In genomic region chr8:69897857-69898256, GRCm38 (mm10) we compare ENCODE assay signal across 28 mouse cellular contexts. TPM values are rescaled to one million over a fixed set of nuclear protein-coding genes. Genes with fewer than 3 reads are reported as not detected.
DNase-seq lines count a peak whose midpoint lies in the region; ATAC-seq lines count a peak whose summit lies in the region.
"Had no signal": no experiment of that assay in that cellular context is flagged by ENCODE, and none has a peak within 500 bp of the region (broad histone marks: within the 10 kb centered on the region; RNA-seq: fewer than 3 reads in every experiment).

No protein-coding gene starts in this region.

- DNase-seq in kidney, adult 11 months = peak; percentile 41
- DNase-seq in limb, embryonic 10.5 days (ENCODE audit: low spot score) = no peak
- peak; percentile 54 to 62 for DNase-seq in kidney, postnatal 36 days
- DNase-seq in cerebellum, postnatal 4 days (ENCODE audit: low spot score in 2 of 2) = no peak
- DNase-seq: adrenal gland, adult 8-10 months; cerebellum, adult 18-20 months; cerebellum, postnatal 25 days; embryo, embryonic 11 days; gastrocnemius, postnatal 25 days; heart, adult 2 months; heart, postnatal 36 days; lung, adult 2 months; midbrain, embryonic 14.5 days; right cerebral cortex, postnatal 14 days; thymus, adult 2 months; thymus, postnatal 4 days had no signal

- H3K27me3 ChIP-seq in kidney, embryonic 15.5 days = no peaks in the 10 kb centered on the region
- H3K27me3 ChIP-seq in limb, embryonic 13.5 days = no peaks in the 10 kb centered on the region
- peaks cover 4% of the 10 kb centered on the region; the same call in 1 of the 2 replicates for H3K27me3 ChIP-seq in limb, embryonic 10.5 days (ENCODE audit: low read depth, poor library complexity, severe bottlenecking)
- H3K27me3 ChIP-seq in intestine, embryonic 16.5 days (replicated peaks; ENCODE audit: control insufficient read depth, insufficient read depth, low read length) = no peaks in the 10 kb centered on the region
- H3K27me3 ChIP-seq: embryonic facial prominence, embryonic 15.5 days; heart, embryonic 13.5 days; hindbrain, embryonic 13.5 days; limb, embryonic 12.5 days; neural tube, embryonic 12.5 days had no signal

- H3K9me3 ChIP-seq in kidney, embryonic 15.5 days (replicated peaks) = no peaks in the 10 kb centered on the region
- H3K9me3 ChIP-seq in limb, embryonic 13.5 days = no peaks in the 10 kb centered on the region
- H3K9me3 ChIP-seq in limb, embryonic 10.5 days (replicated peaks) = no peaks in the 10 kb centered on the region
- no peaks in the 10 kb centered on the region for H3K9me3 ChIP-seq in intestine, embryonic 16.5 days (ENCODE audit: control insufficient read depth, low read length)
- H3K9me3 ChIP-seq: embryonic facial prominence, embryonic 15.5 days; heart, embryonic 13.5 days; hindbrain, embryonic 13.5 days; limb, embryonic 12.5 days; neural tube, embryonic 12.5 days had no signal

- no peak for ATAC-seq in kidney, embryonic 15.5 days (replicated peaks; ENCODE audit: low FRiP score)
- ATAC-seq in limb, embryonic 13.5 days (ENCODE audit: low FRiP score, low read depth) = no peak
- no peak for ATAC-seq in intestine, embryonic 16.5 days
- ATAC-seq: activated CD4-positive, CD25-positive, alpha-beta regulatory T cell, adult 4 months; forebrain, embryonic 16.5 days had no signal

- no peak overlapping the region for H3K27ac ChIP-seq in kidney, embryonic 15.5 days
- H3K27ac ChIP-seq in limb, embryonic 13.5 days = no peak overlapping the region
- no peak overlapping the region for H3K27ac ChIP-seq in limb, embryonic 10.5 days
- no peak overlapping the region for H3K27ac ChIP-seq in intestine, embryonic 16.5 days (ENCODE audit: low read length)
- H3K27ac ChIP-seq: embryonic facial prominence, embryonic 15.5 days; heart, adult 2 months; heart, embryonic 13.5 days; hindbrain, embryonic 13.5 days; layer of hippocampus, adult 2 months; limb, embryonic 12.5 days; neural tube, embryonic 12.5 days; stomach, postnatal 0 days had no signal

- no peak overlapping the region for H3K9ac ChIP-seq in kidney, embryonic 15.5 days
- H3K9ac ChIP-seq in limb, embryonic 13.5 days = 0 out of 2 replicates have a peak overlapping the region, but pooled peaks have one; percentile 25
- H3K9ac ChIP-seq in intestine, embryonic 16.5 days (ENCODE audit: low read depth, low read length) = peak overlapping the region; percentile 32; the same call in 1 of the 2 replicates
- H3K9ac ChIP-seq: embryonic facial prominence, embryonic 15.5 days; heart, embryonic 13.5 days; hindbrain, embryonic 13.5 days; limb, embryonic 12.5 days; neural tube, embryonic 12.5 days had no signal

- peaks cover 58% of the 10 kb centered on the region for H3K36me3 ChIP-seq in kidney, embryonic 15.5 days
- peaks cover 55% of the 10 kb centered on the region for H3K36me3 ChIP-seq in limb, embryonic 13.5 days
- H3K36me3 ChIP-seq in limb, embryonic 10.5 days = peaks cover 69% of the 10 kb centered on the region
- 0 out of 2 replicates have a peak, but pooled peaks cover 2% of the 10 kb centered on the region for H3K36me3 ChIP-seq in intestine, embryonic 16.5 days (ENCODE audit: control insufficient read depth, insufficient read depth, low read length)

- H3K4me3 ChIP-seq in kidney, embryonic 15.5 days (replicated peaks) = no peak overlapping the region
- H3K4me3 ChIP-seq in limb, embryonic 13.5 days = no peak overlapping the region
- H3K4me3 ChIP-seq in limb, embryonic 10.5 days = no peak overlapping the region
- no peak overlapping the region for H3K4me3 ChIP-seq in intestine, embryonic 16.5 days (ENCODE audit: low read length)
- H3K4me3 ChIP-seq: embryonic facial prominence, embryonic 15.5 days; heart, adult 2 months; heart, embryonic 13.5 days; hindbrain, embryonic 13.5 days; layer of hippocampus, adult 2 months; limb, embryonic 12.5 days; neural tube, embryonic 12.5 days had no signal

- 89% methylated on average over 6 of the region's 6 CpGs for WGBS in kidney, embryonic 15.5 days
- 89% methylated on average over 6 of the region's 6 CpGs for WGBS in limb, embryonic 13.5 days
- WGBS in limb, embryonic 10.5 days = 87% methylated on average over 6 of the region's 6 CpGs
- WGBS in intestine, embryonic 16.5 days = 85% methylated on average over 6 of the region's 6 CpGs

- H3K4me2 ChIP-seq in kidney, embryonic 15.5 days = no peak overlapping the region
- no peak overlapping the region for H3K4me2 ChIP-seq in limb, embryonic 13.5 days (replicated peaks)
- no peak overlapping the region for H3K4me2 ChIP-seq in intestine, embryonic 16.5 days (ENCODE audit: low read depth, low read length)
- H3K4me2 ChIP-seq: embryonic facial prominence, embryonic 15.5 days; heart, embryonic 13.5 days; hindbrain, embryonic 13.5 days; limb, embryonic 12.5 days; neural tube, embryonic 12.5 days had no signal

- H3K4me1 ChIP-seq in kidney, embryonic 15.5 days = peaks cover 58% of the 10 kb centered on the region
- H3K4me1 ChIP-seq in limb, embryonic 13.5 days = peaks cover 58% of the 10 kb centered on the region
- peaks cover 27% of the 10 kb centered on the region for H3K4me1 ChIP-seq in limb, embryonic 10.5 days
- H3K4me1 ChIP-seq in intestine, embryonic 16.5 days (ENCODE audit: control insufficient read depth, insufficient read depth, low read length) = peaks cover 34% of the 10 kb centered on the region

RNA-seq across cellular contexts. Expression of gene Tssk6, which starts 4.1 kb away (rescaled TPM):
- polyA plus RNA-seq in kidney, embryonic 15.5 days (2015; fragmentation: Nextera tagmentation; extraction: Ambion mirVana) = 3.4 and 4.6 TPM in 2 replicates
- 4.3 TPM in 2 replicates for polyA plus RNA-seq in limb, embryonic 13.5 days (2015; fragmentation: Nextera tagmentation; extraction: Ambion mirVana)
- polyA plus RNA-seq in limb, embryonic 10.5 days (2016; fragmentation: Nextera tagmentation; extraction: Ambion mirVana) = 5.0 and 5.9 TPM in 2 replicates
- 2.8 TPM in 2 replicates for polyA plus RNA-seq in intestine, embryonic 16.5 days (2015; fragmentation: Nextera tagmentation; extraction: Ambion mirVana)
- polyA plus RNA-seq: activated CD4-positive, CD25-positive, alpha-beta regulatory T cell, adult 4 months had no signal

RNA-seq across cellular contexts. Expression of gene Ndufa13, which starts 4.5 kb away (rescaled TPM):
- 205 and 210 TPM in 2 replicates for polyA plus RNA-seq in kidney, embryonic 15.5 days (2015; fragmentation: Nextera tagmentation; extraction: Ambion mirVana)
- 173 and 181 TPM in 2 replicates for polyA plus RNA-seq in limb, embryonic 13.5 days (2015; fragmentation: Nextera tagmentation; extraction: Ambion mirVana)
- polyA plus RNA-seq in limb, embryonic 10.5 days (2016; fragmentation: Nextera tagmentation; extraction: Ambion mirVana) = 165 and 166 TPM in 2 replicates
- polyA plus RNA-seq in intestine, embryonic 16.5 days (2015; fragmentation: Nextera tagmentation; extraction: Ambion mirVana) = 233 and 243 TPM in 2 replicates

RNA-seq across cellular contexts. Expression of gene Yjefn3, which starts 4.7 kb away (rescaled TPM):
- polyA plus RNA-seq in kidney, embryonic 15.5 days (2015; fragmentation: Nextera tagmentation; extraction: Ambion mirVana) = 4.5 and 5.2 TPM in 2 replicates
- polyA plus RNA-seq in limb, embryonic 13.5 days (2015; fragmentation: Nextera tagmentation; extraction: Ambion mirVana) = 4.2 and 6.6 TPM in 2 replicates
- polyA plus RNA-seq in limb, embryonic 10.5 days (2016; fragmentation: Nextera tagmentation; extraction: Ambion mirVana) = 2.0 and 2.9 TPM in 2 replicates
- 3.2 and 3.8 TPM in 2 replicates for polyA plus RNA-seq in intestine, embryonic 16.5 days (2015; fragmentation: Nextera tagmentation; extraction: Ambion mirVana)

RNA-seq across cellular contexts. Expression of gene Cilp2, which starts 10.4 kb away (rescaled TPM):
- polyA plus RNA-seq in kidney, embryonic 15.5 days (2015; fragmentation: Nextera tagmentation; extraction: Ambion mirVana) = 0.88 and 0.98 TPM in 2 replicates
- polyA plus RNA-seq in limb, embryonic 13.5 days (2015; fragmentation: Nextera tagmentation; extraction: Ambion mirVana) = 1.2 and 1.6 TPM in 2 replicates
- 0.40 TPM in 2 replicates for polyA plus RNA-seq in limb, embryonic 10.5 days (2016; fragmentation: Nextera tagmentation; extraction: Ambion mirVana)
- polyA plus RNA-seq in intestine, embryonic 16.5 days (2015; fragmentation: Nextera tagmentation; extraction: Ambion mirVana) = 0.51 and 0.53 TPM in 2 replicates
- polyA plus RNA-seq: activated CD4-positive, CD25-positive, alpha-beta regulatory T cell, adult 4 months had no signal

Comparison
In these comparisons a context has a peak if more than half of its experiments do, and no peak if none do; other contexts are left out.
1. DNase-seq: peak in kidney, adult 11 months (single experiment) and kidney, postnatal 36 days (2 of 2); none in limb, embryonic 10.5 days (single experiment) and cerebellum, postnatal 4 days (0 of 2).